Mouse (Mus musculus) G1E (cell line): ENCODE data around the gene Rex1bd. TPM values are rescaled to one million over a fixed set of nuclear protein-coding genes. Genes with fewer than 3 reads are reported as not detected.

Experiments used
- ATAC-seq: 2 replicates; pipeline ENCODE4 v1.8.0; 2016; ENCODE audit warnings: mild to moderate bottlenecking; ENCODE audit not compliant: insufficient number of reproducible peaks, poor library complexity, low FRiP score, severe bottlenecking; ENCODE audit errors: extremely low read depth
- DNase-seq: peaks from one replicate; pipeline ENCODE4 v3.0.0; 2012; ENCODE audit warnings: low spot score
- H3K27me3 ChIP-seq: 2 replicates; pipeline ENCODE4 v1.6.1; 2012; ENCODE audit warnings: mild to moderate bottlenecking, low read length, inconsistent platforms; ENCODE audit not compliant: insufficient read depth
- H3K36me3 ChIP-seq: replicated peaks from 2 replicates; pipeline ENCODE3; 2012; ENCODE audit warnings: mild to moderate bottlenecking, inconsistent platforms
- H3K4me1 ChIP-seq: 2 replicates; pipeline ENCODE4 v1.6.1; 2012; ENCODE audit warnings: low read depth, low read length, inconsistent platforms, mixed read lengths; ENCODE audit not compliant: insufficient read depth
- H3K4me3 ChIP-seq: 2 replicates; pipeline ENCODE4 v1.5.1; 2012; ENCODE audit warnings: low read depth, mild to moderate bottlenecking, inconsistent platforms, low read length, moderate library complexity, mixed read lengths
- H3K9me3 ChIP-seq: replicated peaks from 2 replicates; pipeline ENCODE4 v1.6.1; 2012; ENCODE audit warnings: inconsistent platforms
- CTCF ChIP-seq: IDR thresholded peaks from 2 replicates; pipeline ENCODE4 v1.5.1; 2012; ENCODE audit warnings: low read depth, low read length, inconsistent platforms, mixed read lengths
- GATA1 ChIP-seq: IDR thresholded peaks from 2 replicates; pipeline ENCODE4 v1.6.1; 2012; ENCODE audit warnings: borderline replicate concordance, low read length, inconsistent platforms, mixed read lengths
- GATA2 ChIP-seq: IDR thresholded peaks from 2 replicates; pipeline ENCODE4 v1.6.1; 2012; ENCODE audit warnings: low read depth, low read length, inconsistent platforms, borderline replicate concordance
- POLR2AphosphoS5 ChIP-seq: IDR thresholded peaks from 2 replicates; pipeline ENCODE4 v1.6.1; 2012; ENCODE audit warnings: low read depth, low read length, inconsistent platforms; ENCODE audit not compliant: insufficient replicate concordance
- TAL1 ChIP-seq: conservative IDR thresholded peaks from 2 replicates; pipeline ENCODE4 v1.6.1; 2012; ENCODE audit warnings: low read depth, low read length, inconsistent platforms, mixed read lengths
- polyA plus RNA-seq: library from polyadenylated mRNA; stranded (reverse); fragments of >175 nt; gene quantifications from 2 replicates; pipeline ENCODE4 v1.2.3, GENCODE M21; 2012
- total RNA-seq, 2 experiments: library from RNA; stranded (forward) in 1 of 2; stranded (reverse) in 1 of 2; fragments of 200-1000 nt in 1 of 2; fragments of >200 nt in 1 of 2; fragmentation: Nextera tagmentation in 1 of 2; gene quantifications; 2 replicates each; pipeline ENCODE4 v1.2.3; 2014 to 2017

Gene Rex1bd
- total and polyA plus RNA-seq, 3 experiments: 44.2 to 187 (median 86.9) TPM

- TF ChIP-seq TAL1 (no peak), GATA1 (no peak), POLR2AphosphoS5 (no peak), CTCF (no peak), GATA2 (no peak)
- Histone ChIP-seq H3K27me3 (no peaks in the 10 kb centered on the region), H3K4me3 (peak overlapping the region; percentile 93), H3K9me3 (no peaks in the 10 kb centered on the region), H3K4me1 (peaks cover 62% of the 10 kb centered on the region), H3K36me3 (peaks cover 72% of the 10 kb centered on the region)
- no peak for ATAC-seq
- DNase-seq: no peak
These were observed 33.5 kb upstream of the Rex1bd start for GRCm38 (mm10) chr8:70540013-70540506.

- peaks cover 72% of the 10 kb centered on the region for H3K36me3 ChIP-seq
- DNase-seq (peak; percentile 87), ATAC-seq (peak; percentile 81)
- peaks cover 63% of the 10 kb centered on the region for H3K4me1 ChIP-seq
- no peak for TF ChIP-seq TAL1
- no peak for TF ChIP-seq POLR2AphosphoS5
- no peaks in the 10 kb centered on the region for H3K27me3 ChIP-seq
- H3K4me3 ChIP-seq: peak within 1 kb of the TSS; percentile 93
- no peaks in the 10 kb centered on the region for H3K9me3 ChIP-seq
These were observed 32.7 kb upstream of the Rex1bd start, which contains the start of gene Ell for GRCm38 (mm10) chr8:70539077-70539813. TSS of gene Ell (plus strand) at chr8:70539457.

GRCm38 (mm10) chr8:70538633-70539076 is 32.1 kb upstream of the Rex1bd start:
- Histone ChIP-seq H3K4me1 (peaks cover 62% of the 10 kb centered on the region), H3K36me3 (peaks cover 72% of the 10 kb centered on the region), H3K9me3 (no peaks in the 10 kb centered on the region), H3K27me3 (no peaks in the 10 kb centered on the region), H3K4me3 (peak overlapping the region; percentile 93)
- peak; percentile 91 for DNase-seq
- TF ChIP-seq GATA1: no peak
- TF ChIP-seq CTCF: no peak
- 0 out of 2 replicates have a peak, but pooled peaks have one; percentile 45 for TF ChIP-seq POLR2AphosphoS5
- peak; percentile 63 for ATAC-seq

GRCm38 (mm10) chr8:70538024-70538579 is 31.6 kb upstream of the Rex1bd start:
- TF ChIP-seq GATA1 (no peak), TAL1 (no peak), CTCF (no peak), POLR2AphosphoS5 (no peak), GATA2 (no peak)
- Histone ChIP-seq H3K4me1 (peaks cover 58% of the 10 kb centered on the region), H3K4me3 (peak overlapping the region; percentile 93), H3K27me3 (no peaks in the 10 kb centered on the region), H3K9me3 (no peaks in the 10 kb centered on the region), H3K36me3 (peaks cover 69% of the 10 kb centered on the region)
- ATAC-seq (no peak), DNase-seq (no peak)

GRCm38 (mm10) chr8:70535701-70536100 is 29.1 kb upstream of the Rex1bd start:
- TF ChIP-seq CTCF: no peak
- TF ChIP-seq POLR2AphosphoS5: no peak
- TF ChIP-seq TAL1: no peak
- TF ChIP-seq GATA2: no peak
- TF ChIP-seq GATA1: no peak
- DNase-seq (no peak), ATAC-seq (no peak)
- H3K9me3 ChIP-seq: no peaks in the 10 kb centered on the region
- no peaks in the 10 kb centered on the region for H3K27me3 ChIP-seq
- H3K36me3 ChIP-seq: peaks cover 73% of the 10 kb centered on the region
- H3K4me1 ChIP-seq: peaks cover 61% of the 10 kb centered on the region
- H3K4me3 ChIP-seq: no peak overlapping the region

- Histone ChIP-seq H3K4me3 (no peak overlapping the region), H3K9me3 (no peaks in the 10 kb centered on the region), H3K27me3 (no peaks in the 10 kb centered on the region), H3K4me1 (peaks cover 60% of the 10 kb centered on the region), H3K36me3 (peaks cover 77% of the 10 kb centered on the region)
- no peak for TF ChIP-seq POLR2AphosphoS5
- no peak for TF ChIP-seq TAL1
- no peak for TF ChIP-seq GATA2
- TF ChIP-seq GATA1: no peak
- TF ChIP-seq CTCF: no peak
- ATAC-seq (no peak), DNase-seq (no peak)
These were observed 28.7 kb upstream of the Rex1bd start for GRCm38 (mm10) chr8:70535221-70535620.
